Mouse (Mus musculus): ENCODE measurements around the gene Pmpcb. TPM values are rescaled to one million over a fixed set of nuclear protein-coding genes. Genes with fewer than 3 reads are reported as not detected.
A peak's percentile ranks its signal among the peaks of the same experiment; 100 is the strongest.
"Not testable (repeated sequence)": the region's sequence is repeated elsewhere in the genome, so short reads cannot be mapped to it uniquely, and the experiment has no call there.

Gene Pmpcb
- total RNA-seq (2022): 100 to 1,000 TPM; 215 to 293 (median 236) TPM

GRCm38 (mm10) chr5:21736956-21737585, at the start of gene Pmpcb:
Gene Pmpcb (plus strand): TSS chr5:21737141.
- DNase-seq: peak; percentile 78

DNA sequence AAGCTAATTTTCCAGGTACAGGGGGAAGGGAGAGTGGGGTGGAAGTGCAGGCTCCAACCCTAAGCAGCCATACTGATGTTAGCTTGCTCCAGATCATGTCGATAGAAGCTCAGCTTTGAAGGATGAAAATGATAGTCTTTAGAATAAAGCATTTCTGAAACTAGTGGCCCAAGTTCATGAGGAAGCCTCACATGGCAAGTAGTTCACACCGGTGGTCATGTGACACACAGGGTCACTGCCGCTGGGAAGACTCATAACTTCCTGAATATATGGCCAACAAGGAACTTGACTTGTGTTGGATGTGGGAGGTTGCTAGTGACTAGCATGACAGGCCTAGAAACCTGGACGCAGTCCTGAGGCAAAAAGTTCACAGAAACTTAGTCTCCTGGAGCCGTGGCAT, 44.7 kb upstream of the Pmpcb start:
- no peak for DNase-seq

DNA sequence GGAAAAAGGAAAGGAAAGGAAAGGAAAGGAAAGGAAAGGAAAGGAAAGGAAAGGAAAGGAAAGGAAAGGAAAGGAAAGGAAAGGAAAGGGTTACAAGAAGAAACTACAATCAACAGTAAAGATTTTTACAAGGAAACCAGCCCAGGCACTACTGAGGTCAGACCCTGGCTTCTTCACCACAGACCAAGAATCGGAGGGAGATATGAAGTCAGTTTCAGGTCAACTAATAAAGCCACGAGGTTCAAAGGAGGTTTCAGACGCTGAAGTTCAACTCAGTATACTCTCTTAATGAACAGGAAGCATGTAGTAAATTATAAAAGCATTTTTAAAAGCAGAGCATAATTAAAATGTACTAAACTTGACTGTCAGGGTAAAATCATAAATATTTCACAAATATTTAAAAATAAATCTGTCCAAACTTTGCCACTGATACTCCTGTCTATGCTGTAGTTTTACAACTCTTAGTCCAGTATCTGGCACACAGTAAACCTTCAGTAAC, 43.5 kb upstream of the Pmpcb start:
- no peak for DNase-seq

DNA sequence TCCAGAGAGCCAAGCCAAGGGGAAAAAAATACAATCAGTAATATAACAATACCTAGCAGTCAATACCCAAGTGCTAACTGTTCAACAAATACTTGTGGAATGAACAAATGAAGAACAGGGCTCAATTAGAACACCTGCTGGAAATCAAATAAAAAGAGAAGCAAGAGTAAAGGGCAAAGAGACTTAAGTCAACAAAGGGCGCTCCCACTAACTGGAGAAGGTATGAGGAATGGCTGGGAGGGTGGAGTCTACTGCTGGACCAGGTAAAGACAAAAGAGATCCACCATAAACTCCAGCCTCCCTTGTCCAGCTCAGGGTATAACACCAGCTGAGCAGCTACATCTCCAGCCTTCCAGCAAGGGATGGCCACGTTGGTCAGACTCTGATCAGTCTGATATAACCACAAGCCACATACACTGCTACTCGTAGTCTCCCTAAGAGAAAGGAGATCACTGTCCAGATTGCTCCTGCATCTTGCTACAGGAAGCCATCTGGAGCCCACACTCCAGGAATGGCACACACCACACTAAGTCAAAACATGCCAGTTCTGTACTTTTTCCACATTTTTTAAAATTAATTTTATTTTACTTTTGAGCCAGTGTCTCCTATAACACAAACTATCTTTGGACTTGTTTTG, 42.0 kb upstream of the Pmpcb start:
- no peak for DNase-seq

DNA sequence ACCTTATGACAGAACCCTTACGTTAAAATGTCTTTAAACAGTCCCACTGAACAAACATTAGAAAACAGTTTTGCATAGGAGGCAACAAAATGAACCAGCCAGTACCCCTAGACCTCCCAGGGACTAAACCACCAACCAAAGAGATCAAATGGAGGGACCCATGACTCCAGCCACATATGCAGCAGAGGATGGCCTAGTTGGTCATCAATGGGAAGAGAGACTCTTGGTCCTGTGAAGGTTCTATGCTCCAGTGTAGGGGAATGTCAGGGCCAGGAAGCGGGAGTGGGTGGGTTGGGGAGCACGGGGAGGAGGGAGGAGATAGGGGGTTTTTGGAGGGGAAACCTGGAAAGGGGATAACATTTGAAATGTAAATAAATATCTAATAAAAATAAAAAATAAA, 37.4 kb upstream of the Pmpcb start:
- not testable (repeated sequence) for DNase-seq

- no peak for DNase-seq
These were observed 36.6 kb upstream of the Pmpcb start for GRCm38 (mm10) chr5:21700272-21700821.

- no peak for DNase-seq
These were observed 36.0 kb upstream of the Pmpcb start for GRCm38 (mm10) chr5:21700934-21701333.

DNA sequence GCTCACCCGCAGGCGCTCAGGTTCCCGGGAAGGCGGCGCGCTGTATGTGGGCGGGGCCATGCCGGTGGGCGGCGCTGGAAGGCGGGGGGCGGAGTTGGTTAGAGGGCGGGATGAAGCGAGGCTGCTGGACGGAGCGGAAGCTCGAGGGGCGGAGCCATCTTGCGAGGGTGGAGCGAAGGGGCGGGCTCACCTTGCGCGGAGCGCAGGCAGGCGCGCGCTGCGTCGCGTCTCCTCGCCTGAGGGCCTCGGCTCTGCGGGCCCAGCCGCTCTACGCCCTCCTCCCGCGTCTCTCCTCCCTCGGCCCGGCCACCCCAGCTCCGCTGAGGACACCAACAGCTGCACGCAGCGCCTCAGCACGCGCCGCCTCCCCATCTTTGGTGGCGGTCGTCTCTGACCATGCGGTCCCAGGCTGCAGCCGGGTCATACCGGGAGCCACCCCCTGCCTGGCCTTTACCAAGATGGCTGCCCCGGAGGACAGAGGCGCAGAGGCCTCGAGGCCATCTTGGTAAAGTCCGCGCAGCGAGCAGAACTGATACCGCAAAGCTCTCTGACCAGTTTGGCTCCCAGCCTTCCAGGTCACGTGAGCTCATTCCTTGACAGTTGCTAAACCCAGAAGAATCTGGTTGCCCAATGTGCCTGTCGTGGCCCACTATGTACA, 35.5 kb upstream of the Pmpcb start, which contains the start of gene Napepld:
TSS of gene Napepld (minus strand) at position 46 of the 658 bp plus-strand sequence.
- DNase-seq: peak; percentile 99

- no peak for DNase-seq
These were observed 35.0 kb upstream of the Pmpcb start for GRCm38 (mm10) chr5:21702009-21702364.

DNA sequence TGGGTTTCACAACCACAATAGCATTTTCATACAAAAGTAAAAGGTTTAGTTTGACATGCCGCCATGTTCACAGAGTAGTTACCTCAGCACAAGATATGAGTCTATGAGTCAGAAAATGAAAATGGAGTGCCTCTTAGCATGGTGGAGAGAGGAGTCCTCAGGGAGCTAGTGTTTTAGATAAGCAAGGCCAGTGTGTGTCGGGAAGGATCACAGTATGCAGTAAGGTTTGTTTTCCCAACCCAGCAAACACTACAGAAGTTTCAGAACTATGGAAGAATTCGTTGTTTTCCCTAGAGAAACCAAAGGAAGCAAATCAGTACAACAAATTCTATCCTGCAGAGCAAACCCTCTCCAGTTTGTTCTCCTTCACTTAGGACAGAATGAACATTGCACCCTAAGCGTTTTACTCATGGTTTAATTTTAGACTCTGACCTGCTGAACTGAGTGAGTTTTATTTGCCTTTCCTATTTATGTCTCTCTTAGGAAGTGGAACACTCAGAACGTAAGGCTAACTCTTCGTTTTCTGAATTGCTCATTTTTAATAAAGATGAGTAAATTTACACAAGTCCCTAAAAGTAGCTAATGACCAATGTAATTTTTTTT, 34.0 kb upstream of the Pmpcb start:
- DNase-seq: no peak

DNA sequence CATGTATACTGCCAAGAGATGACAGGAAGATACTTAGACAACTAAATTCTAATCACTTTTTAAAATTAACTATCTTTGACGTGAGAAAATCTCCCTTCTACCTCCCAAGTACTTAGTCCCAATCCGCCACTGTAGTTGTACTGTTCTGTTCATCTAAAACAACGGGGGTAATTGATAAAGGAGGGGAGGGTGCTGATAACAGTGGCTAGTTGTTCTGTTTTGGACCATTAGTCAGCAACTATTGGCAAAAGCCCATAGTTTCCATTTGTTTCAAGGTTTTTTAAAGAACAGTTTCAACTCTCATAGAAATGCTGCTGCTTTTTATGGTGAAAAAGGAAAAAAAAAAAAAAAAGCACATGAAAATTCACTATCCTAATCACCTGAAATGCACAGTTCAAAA, 33.2 kb upstream of the Pmpcb start:
- DNase-seq: no peak

GRCm38 (mm10) chr5:21706546-21706945, 30.4 kb upstream of the Pmpcb start:
- no peak for DNase-seq

DNA sequence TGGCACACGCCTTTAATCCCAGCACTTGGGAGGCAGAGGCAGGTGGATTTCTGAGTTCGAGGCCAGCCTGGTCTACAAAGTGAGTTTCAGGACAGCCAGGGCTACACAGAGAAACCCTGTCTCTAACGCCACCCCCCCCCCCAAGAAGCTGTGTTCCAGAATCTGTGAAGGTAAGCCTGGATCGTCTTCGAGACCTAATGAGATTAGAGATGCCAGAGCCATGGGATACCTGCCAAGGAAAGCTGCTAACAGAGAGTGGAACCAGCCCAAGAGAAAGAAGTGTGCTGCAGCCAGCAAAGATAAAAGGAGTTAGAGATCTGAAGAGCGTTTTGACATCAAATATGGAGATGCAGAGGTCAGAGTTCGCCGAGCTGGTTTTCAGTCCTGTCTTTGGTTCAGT, 28.9 kb upstream of the Pmpcb start:
- not testable (repeated sequence) for DNase-seq

GRCm38 (mm10) chr5:21712127-21712715, 24.7 kb upstream of the Pmpcb start:
- no peak for DNase-seq

GRCm38 (mm10) chr5:21714447-21714846, 22.5 kb upstream of the Pmpcb start:
- no peak for DNase-seq

GRCm38 (mm10) chr5:21717165-21717715, 19.7 kb upstream of the Pmpcb start:
- DNase-seq: no peak

DNA sequence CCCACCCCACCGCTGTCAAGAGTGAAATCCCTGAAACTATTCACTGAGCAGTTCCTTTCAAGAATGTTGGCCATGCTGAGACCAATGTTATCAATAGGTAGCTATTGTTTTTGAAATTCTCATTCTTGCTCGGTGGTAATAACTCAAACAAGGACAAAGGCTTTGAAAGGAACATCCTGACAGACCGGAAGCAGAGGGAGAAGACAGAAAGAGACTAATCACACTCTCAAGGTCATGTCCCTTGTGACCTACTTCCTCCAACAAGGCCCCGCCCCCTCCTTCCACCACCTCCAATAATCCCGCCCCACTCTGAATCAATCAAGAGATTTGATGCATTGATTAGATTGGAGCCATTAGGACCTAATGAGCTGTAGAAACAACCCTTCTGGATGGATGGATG, 18.4 kb upstream of the Pmpcb start:
- DNase-seq: no peak

DNA sequence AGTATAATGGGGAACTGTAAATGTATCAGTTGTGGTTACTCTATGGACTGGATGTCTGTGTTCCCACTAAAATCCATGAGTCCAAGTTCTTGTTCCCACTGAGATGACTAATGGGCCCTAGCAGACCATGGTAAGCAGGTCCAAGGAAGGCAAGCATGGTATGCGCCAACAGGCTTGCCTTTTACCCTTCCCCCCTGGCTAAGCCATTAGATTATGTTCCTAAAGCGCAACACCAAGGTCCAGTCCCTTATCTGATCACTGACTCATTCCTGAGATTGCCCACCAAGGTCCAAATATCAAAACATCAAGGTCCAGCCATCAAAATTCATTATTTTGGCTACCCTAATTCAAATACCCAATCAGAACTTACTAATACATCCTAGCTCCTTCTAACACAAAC, 17.7 kb upstream of the Pmpcb start:
- peak; percentile 64 for DNase-seq

DNA sequence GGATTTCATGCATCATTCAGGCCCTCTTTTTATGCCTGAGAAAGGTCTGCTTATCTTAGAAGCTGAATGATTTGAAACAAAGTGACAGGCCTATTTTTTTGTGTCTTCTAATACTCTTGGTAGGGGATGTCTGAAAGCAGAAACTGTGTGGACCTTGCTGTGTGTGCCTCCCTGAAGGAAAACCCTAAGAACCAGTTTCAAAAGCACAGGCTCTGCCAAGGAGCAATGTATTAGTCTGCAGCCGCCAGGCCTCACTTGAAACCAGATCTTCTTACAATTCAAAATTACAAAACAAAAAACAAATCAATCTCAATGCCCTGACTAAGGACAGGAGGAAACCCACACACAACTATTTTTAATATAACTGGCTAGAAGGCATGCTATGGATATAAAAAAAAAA, 12.5 kb upstream of the Pmpcb start:
- no peak for DNase-seq

DNA sequence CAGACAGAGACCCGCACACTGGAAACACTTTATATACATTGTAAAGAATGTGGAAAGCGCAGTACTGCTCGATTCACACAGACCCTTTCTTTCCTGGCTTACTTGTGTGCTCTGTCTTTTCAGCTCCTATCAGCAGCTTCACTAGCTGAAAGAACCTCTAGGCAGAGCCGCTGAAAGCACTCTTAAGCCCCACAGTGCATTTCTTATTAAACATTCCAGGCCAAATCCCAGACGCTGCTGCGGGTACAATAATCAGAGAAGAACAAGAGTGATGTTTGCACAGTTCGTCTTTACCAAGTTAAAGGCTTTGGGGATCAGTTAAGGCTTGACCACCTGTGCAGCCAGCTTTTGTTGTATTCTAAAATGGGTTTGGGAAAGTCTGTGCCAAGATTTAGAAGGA, 12.1 kb upstream of the Pmpcb start:
- DNase-seq: no peak

DNA sequence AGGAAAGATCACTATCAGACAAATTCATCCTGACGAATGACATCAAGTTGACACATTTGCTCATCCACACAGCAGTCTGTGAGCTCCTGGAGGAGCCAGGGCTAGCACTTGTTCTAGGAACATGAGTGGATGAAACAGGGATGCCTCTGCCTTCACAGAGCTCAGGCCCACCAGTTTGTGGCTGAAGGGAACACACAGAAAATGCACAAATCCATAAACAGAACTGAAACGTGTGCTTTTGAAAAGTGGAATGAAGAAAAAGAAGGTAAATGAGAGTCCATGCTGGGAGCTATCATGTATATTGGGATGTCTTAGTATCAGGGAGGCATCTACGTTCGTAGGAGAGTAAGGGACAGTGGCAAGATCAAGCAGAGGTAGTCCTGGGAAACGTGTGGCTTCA, 7.8 kb upstream of the Pmpcb start:
- DNase-seq: no peak

- DNase-seq: no peak
These were observed 4.6 kb upstream of the Pmpcb start for GRCm38 (mm10) chr5:21732177-21732911.
